Mouse (Mus musculus) macrophage (primary cell): Measurements from ENCODE around the gene Tmem51. TPM values are rescaled to one million over a fixed set of nuclear protein-coding genes. Genes with fewer than 3 reads are reported as not detected.

ENCODE experiments used
- H3K27ac ChIP-seq: fragments of 350-480 bp; formaldehyde crosslinking; 2 replicates; pipeline ENCODE4 v1.9.0; 2021
- H3K36me3 ChIP-seq: fragments of 350-480 bp; formaldehyde crosslinking; 2 replicates; pipeline ENCODE4 v1.9.0; 2021; ENCODE audit errors: inconsistent target
- H3K4me3 ChIP-seq: fragments of 350-480 bp; formaldehyde crosslinking; 2 replicates; pipeline ENCODE4 v1.9.0; 2021; ENCODE audit errors: inconsistent target
- H3K79me2 ChIP-seq: fragments of 350-480 bp; formaldehyde crosslinking; 2 replicates; pipeline ENCODE4 v1.9.0; 2021; ENCODE audit errors: inconsistent target
- WGBS: methylation state at CpG from one replicate; pipeline ENCODE4 v1.1.7; 2026; ENCODE audit warnings: inconsistent platforms; ENCODE audit not compliant: missing documents; 5-methylcytosine and 5-hydroxymethylcytosine counted together
- polyA plus RNA-seq: library from polyadenylated mRNA; stranded (reverse); fragments of 250-400 nt; gene quantifications from 3 replicates; pipeline ENCODE4 v1.2.4, GENCODE M21; 2018; ENCODE audit warnings: inconsistent platforms

The Tmem51 gene
- polyA plus RNA-seq, 1 experiment from 2014 or later = 46.5 TPM

DNA sequence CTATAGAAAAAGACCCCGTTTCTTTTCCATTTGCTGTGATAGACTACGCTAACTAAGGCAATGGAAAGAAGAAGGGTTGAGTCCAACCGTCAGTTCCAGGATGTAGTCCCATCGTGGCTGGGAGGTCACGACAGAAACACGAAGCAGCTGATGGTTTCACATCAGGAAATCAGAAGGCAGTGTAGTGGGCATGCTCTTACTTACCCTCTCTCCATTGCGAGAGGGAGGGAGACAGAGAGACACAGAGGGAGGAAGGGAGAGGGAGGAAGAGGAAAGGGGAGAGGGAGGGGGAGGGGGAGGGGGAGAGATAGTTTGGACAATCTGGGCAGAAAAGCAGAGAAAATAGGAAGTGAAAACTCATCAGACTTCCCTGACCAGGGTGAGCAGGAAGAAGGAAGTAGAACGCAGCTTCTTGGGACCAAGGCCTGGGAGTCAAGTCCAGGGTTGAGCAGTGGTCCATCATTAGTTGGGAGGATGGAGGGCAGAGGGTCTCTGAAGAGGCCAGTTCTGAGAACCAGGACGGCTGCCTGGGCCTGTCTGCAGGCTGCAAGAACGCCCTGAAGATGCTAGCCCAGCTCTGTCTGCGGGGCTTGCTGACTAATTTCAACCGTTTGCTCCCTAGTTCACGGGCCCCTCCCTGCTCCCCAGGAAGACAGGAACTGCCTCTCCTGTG lies 9.9 kb downstream of the Tmem51 start:
- Histone ChIP-seq H3K4me3 (no peak overlapping the region), H3K79me2 (peaks cover 91% of the 10 kb centered on the region), H3K27ac (peak overlapping the region; percentile 81), H3K36me3 (no peaks in the 10 kb centered on the region)
- WGBS = 21% methylated on average over 12 of the region's 13 CpGs

DNA sequence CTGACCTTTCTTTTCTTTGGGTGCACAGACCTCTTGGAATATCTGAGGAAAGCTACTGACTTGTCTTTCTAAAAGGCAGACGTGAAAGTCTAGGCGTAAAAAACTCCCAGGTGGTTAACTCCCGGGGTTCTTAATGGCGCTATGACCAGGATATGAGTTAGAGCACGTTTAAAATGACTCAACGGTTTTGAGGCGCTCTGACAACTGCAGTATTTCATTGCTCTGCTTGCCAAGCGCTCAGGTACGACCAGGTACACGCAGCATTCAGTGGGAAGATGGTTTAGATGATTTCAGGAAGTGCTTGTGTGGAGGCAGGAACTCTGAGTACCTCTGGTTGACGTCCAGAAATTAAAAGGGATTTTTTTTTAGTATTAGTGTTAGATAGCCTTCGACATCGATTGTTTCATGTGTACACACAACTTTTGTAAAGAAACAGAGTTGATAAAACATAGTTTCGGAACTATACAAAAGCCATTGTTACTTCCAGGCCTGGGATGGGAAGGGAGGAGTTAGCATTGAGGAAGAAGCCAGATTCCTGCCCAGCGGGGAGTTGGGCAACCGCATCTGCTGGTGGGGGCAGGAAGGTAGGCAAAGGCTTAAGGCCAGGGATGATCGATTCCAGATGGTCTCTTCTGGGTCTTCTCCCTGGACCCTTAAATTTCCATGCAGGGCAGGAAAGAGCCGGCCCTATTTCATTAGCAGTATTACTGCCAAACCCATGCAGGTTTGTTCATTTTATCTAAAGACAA lies 12.7 kb downstream of the Tmem51 start:
- Histone ChIP-seq H3K79me2 (peaks cover 91% of the 10 kb centered on the region), H3K36me3 (peaks cover 24% of the 10 kb centered on the region; the same call in 1 of the 2 replicates), H3K4me3 (no peak overlapping the region), H3K27ac (no peak overlapping the region)
- WGBS = 28% methylated on average over 18 of the region's 18 CpGs

DNA sequence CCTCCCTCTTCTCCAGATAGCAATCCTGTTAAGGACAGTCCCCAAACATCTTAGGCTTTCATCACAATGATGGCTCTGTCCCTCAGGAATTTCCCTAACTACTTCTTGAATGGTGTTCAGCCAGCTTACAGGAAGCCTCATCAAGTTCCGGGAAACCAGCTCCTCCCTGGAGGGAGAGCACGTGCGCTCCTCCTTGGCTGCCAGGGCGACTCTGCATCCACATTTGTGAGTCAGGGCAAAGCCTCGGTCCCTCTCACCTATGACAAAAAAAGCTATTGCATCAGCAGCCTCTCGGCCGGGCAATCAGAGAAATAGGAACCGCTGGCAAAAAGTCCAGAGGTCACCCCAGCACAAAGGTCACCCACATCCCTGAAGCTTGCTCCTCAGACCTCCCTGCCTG lies 13.3 kb downstream of the Tmem51 start:
- Histone ChIP-seq H3K27ac (no peak overlapping the region), H3K4me3 (no peak overlapping the region), H3K79me2 (peaks cover 91% of the 10 kb centered on the region), H3K36me3 (peaks cover 27% of the 10 kb centered on the region; the same call in 1 of the 2 replicates)
- WGBS = 42% methylated on average over 8 of the region's 8 CpGs

DNA sequence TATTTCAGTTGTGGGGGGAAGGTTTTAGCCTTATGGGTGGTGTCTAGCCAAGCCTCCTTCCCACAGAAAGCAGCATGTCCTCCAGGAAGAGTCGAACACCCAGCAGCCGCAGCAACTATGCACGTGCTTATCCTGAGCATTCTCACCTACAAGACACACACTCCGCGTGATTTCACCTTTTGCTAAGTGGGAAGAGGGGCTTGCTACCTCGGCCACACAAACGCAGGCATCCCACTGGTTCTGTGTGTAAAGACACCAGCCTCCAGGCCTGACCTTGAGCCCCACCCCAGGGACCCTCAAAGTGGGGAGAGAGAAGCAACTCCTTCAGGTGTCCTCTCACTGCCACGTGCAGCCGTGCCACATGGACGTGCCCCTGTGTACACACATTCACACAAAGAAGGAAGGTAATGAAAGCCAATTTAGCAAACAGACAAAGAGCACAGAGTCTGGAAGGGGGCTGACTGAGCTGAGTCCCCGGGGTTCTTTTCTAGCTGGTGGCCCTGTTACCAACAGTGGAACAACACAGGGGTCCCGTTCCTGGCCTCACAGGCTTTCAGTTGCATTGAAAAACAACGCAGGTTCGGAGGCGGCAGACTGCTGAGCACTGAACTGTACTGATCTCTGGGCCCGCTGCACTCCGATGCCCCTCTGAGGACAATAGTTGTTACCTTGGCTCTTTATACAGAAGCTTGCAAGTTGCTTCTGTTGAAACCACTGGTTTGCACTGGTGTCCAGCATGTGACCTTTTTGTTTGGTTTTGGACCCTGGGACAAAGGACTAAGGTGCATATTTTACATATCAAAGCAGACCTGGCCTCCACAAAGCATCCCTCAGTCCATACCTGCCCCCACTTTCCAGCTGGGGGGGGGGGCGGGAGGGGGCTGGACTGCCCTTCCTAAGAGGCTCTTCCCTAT lies 14.9 kb downstream of the Tmem51 start:
- Histone ChIP-seq H3K27ac (no peak overlapping the region), H3K79me2 (peaks cover 95% of the 10 kb centered on the region), H3K36me3 (peaks cover 27% of the 10 kb centered on the region; the same call in 1 of the 2 replicates), H3K4me3 (no peak overlapping the region)
- WGBS = 90% methylated on average over 17 of the region's 18 CpGs

DNA sequence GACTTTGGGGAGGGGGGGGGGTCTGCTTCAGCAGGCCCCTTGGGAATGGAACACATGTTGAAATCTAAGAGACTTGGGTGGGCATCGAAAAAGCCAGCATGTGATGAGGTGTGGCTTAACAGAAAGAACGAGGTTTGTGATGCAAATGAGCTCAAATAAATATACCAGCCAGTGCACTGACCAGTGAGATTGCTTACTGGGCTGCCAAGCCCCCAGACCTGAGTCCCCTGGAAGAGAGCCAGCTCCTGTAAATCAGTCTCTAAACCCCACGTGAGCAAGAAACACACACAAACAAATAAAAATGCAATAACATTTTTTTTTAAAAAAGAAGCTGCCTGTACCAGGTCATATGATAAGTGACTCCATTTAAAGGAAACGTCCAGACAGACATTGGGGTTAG lies 17.5 kb downstream of the Tmem51 start:
- peaks cover 27% of the 10 kb centered on the region; the same call in 1 of the 2 replicates for H3K36me3 ChIP-seq
- H3K27ac ChIP-seq = no peak overlapping the region
- WGBS = 62% methylated on average over 4 of the region's 4 CpGs
- H3K79me2 ChIP-seq = peaks cover 98% of the 10 kb centered on the region; the same call in 1 of the 2 replicates
- no peak overlapping the region for H3K4me3 ChIP-seq

DNA sequence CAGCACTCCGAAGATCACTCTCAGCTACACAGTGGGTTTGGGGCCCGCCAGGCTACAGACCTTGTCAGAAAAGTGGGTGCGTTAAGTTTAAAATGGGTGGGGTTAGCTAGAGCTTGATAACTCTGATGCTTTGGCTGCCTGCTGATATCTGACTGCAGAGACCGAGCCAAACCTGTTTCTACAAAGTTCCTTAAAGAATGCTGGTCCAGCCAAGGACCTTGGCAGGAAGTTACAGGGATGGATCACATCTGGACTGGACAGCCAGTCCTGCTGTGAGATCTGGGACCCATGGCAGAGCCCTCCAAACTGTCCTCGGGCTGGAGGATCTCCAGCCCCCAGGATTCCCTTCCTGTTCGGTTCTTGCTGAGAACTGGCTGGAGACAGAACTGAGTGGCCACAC lies 18.3 kb downstream of the Tmem51 start:
- 82% methylated on average over 6 of the region's 6 CpGs for WGBS
- no peak overlapping the region for H3K4me3 ChIP-seq
- H3K27ac ChIP-seq = no peak overlapping the region
- H3K36me3 ChIP-seq = peaks cover 27% of the 10 kb centered on the region; the same call in 1 of the 2 replicates
- peaks cover 98% of the 10 kb centered on the region; the same call in 1 of the 2 replicates for H3K79me2 ChIP-seq

DNA sequence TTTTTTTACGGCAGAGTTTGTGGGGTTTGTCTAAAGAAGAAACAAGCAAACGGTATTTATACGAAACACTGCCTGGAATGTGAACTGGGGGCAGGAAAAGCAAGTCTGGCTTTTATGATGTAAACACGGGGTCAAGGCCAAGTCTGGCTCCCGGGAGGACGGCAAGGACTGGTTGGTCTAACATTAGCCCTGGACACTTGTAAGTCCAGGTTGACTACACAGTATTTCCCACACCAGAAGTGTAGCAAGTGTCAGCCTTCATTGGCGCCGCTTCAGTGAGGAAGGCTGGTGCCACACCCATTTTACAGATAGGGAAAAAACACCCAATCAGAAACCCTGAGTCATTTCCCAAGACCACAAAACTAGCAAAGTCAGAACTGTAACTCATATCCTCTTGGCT lies 18.8 kb downstream of the Tmem51 start:
- Histone ChIP-seq H3K4me3 (no peak overlapping the region), H3K79me2 (peaks cover 98% of the 10 kb centered on the region; the same call in 1 of the 2 replicates), H3K27ac (no peak overlapping the region), H3K36me3 (peaks cover 27% of the 10 kb centered on the region; the same call in 1 of the 2 replicates)
- WGBS = 95% methylated on average over 8 of the region's 8 CpGs

DNA sequence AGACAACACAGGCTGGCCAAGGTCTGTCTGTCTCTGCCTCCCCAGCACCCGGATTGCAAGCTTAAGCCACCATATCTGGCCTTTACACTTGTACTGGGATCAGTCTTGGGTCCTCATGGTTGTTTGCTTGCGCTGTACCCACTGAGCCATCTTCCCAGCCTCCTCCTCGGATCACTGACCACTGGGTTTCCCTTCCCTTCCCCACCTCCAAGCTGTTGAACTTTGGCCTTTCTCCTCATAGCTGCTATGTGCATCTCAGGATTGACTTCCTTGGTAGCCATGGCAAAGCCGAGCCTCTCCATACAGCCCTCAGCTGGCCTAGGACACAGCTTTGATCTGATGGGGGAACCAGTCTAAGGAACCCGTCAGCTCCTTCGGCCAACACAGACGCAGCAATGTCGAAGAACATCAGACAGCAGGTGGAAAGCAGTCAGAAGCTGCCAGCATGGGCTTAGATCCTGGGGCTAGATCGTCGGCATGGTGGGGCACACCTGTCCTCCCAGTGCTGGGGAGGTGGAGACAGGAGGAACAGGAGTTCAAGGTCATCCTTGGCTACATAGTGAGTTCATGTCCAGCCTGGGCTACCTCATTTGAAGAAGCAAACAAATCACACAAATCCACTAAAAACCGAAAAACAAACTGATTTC lies 19.4 kb downstream of the Tmem51 start:
- no peak overlapping the region for H3K4me3 ChIP-seq
- 94% methylated on average over 11 of the region's 11 CpGs for WGBS
- H3K36me3 ChIP-seq = peaks cover 27% of the 10 kb centered on the region; the same call in 1 of the 2 replicates
- H3K27ac ChIP-seq = no peak overlapping the region
- peaks cover 100% of the 10 kb centered on the region; the same call in 1 of the 2 replicates for H3K79me2 ChIP-seq

DNA sequence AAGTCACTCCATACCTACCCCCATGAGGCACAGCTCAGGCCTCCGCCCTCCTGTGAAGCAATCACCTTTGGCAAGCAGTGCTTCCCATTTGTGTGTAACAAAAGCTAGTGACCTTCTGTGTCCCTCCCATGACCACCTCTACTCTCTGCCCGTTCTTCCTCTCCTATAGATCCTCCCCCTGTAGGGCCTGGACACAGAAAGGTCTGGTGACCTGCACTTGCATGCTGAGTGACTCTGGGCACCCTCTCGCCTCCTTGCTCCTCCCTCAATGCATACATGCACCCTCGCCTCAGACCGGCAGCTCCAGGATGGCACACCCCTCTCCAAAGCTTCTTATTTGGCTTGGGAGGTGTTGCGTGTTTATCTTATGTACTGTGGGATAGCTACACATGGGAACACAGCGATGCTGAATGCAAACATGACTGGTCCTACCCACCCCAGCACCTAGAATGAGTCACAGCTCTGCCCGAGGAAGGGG lies 21.0 kb downstream of the Tmem51 start:
- Histone ChIP-seq H3K4me3 (no peak overlapping the region), H3K79me2 (peaks cover 95% of the 10 kb centered on the region; the same call in 1 of the 2 replicates), H3K36me3 (peaks cover 19% of the 10 kb centered on the region; the same call in 1 of the 2 replicates), H3K27ac (no peak overlapping the region)
- WGBS = 92% methylated on average over 8 of the region's 8 CpGs

DNA sequence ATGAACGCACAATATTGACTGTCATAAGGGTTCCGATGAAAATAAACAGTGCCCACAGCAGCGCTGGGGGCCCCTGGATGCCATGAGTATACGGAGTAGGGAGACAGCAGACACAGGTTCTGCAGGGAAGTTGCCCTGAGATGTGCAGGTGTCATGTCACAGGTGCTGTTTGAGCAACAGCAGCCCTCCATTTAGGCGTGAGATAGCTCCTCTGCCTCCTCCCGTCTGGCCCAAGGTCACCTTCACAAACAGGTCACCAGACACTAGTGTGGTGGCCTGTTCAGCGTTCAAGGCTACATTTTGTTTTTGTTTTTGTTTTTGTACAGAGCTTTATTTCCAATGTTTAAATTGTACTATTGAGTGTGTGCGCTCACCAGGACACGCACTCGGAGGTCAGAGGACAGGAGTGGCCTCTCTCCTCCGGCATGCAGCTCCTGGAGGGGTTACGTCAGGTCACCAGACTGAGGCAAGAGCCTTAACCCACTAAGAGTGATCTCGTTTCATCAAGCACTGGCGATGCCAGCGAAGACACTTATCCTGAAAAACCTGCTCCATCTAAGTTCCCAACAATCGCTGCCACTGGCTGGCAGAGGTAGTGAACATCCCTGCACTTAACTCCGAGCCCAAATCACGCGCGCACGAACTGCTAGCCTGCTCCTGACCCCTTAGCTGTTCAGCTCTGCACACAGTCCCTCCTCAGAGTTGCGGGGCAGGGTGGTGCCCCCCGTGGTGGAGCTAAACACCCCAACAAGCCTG lies 22.4 kb downstream of the Tmem51 start:
- H3K36me3 ChIP-seq = peaks cover 5% of the 10 kb centered on the region; the same call in 1 of the 2 replicates
- peaks cover 95% of the 10 kb centered on the region; the same call in 1 of the 2 replicates for H3K79me2 ChIP-seq
- no peak overlapping the region for H3K27ac ChIP-seq
- H3K4me3 ChIP-seq = no peak overlapping the region
- 93% methylated on average over 23 of the region's 23 CpGs for WGBS

DNA sequence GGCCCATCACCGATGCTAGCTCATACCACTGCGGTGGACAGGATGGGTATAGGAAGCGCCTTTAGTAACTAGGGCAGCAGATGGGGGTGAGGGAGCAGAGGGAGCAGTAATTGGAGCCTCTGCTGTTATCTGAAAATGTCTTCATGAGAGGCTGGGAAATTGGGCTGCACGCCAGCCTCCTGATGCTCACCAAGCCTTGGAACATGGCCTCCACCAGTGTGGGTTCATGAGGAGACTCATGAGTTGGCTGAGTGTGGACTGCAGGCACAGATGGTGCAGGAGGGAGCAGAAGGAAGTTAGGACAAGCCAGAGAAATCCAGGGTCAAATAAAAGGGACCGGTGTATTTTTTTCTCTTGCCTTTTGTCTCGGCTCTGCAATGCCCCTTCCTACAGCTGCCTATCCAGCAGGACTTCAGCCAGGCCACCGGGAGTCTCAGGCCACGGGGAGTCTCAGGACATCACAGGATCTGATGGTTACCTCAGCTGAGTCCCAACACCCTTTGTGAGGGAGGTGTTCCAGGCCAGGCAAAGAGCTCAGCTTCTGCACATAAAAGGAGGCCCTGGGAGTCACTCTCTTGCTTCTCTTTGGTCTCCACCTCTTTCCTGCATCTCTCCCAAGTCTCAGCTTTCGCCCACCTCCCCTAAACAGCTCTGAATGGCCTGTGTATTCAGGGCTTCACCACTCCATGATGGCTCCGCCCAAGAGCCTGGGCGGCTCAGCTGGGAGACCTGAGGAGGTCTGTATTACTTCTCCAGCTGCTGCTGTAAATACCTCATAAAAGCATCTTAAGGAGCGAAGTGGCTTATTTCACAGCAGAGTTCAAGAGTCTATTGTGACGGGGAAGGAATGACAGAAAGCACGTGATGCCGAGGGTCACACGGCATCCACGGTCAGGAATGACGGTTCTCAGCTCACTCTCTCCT lies 23.4 kb downstream of the Tmem51 start:
- no peak overlapping the region for H3K4me3 ChIP-seq
- H3K36me3 ChIP-seq = no peaks in the 10 kb centered on the region
- H3K27ac ChIP-seq = no peak overlapping the region
- 92% methylated on average over 18 of the region's 18 CpGs for WGBS
- peaks cover 94% of the 10 kb centered on the region; the same call in 1 of the 2 replicates for H3K79me2 ChIP-seq

DNA sequence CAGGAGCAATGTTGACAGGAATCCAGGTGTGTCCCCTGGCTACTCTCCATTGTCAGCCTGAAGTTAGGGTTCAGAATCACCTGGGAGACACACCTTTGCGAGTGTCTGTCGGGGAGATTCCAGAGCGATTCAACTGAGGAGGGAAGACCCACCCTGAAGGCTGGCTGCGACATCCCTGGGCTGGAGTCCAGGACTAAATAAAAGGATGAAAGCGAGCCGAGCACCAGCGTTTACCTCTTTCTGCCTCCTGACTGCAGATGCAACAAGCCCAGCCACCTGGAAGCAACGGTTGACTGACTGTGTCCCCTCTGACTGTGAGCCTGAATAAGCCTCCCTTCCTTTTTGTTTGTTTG lies 24.3 kb downstream of the Tmem51 start:
- H3K27ac ChIP-seq = no peak overlapping the region
- peaks cover 92% of the 10 kb centered on the region; the same call in 1 of the 2 replicates for H3K79me2 ChIP-seq
- H3K36me3 ChIP-seq = no peaks in the 10 kb centered on the region
- H3K4me3 ChIP-seq = no peak overlapping the region
- 92% methylated on average over 8 of the region's 8 CpGs for WGBS
